Mouse (Mus musculus) liver, embryonic 13.5 days (tissue): ENCODE measurements at regions not wholly inside any gene's neighbourhood (a gene's known extent, or its start where the extent isn't known, plus 50 kb on each side); places are given as distances from the start of the nearest gene placed in this dataset.

Experiments used
- ATAC-seq: fragments of 200-750 bp; cut with Nextera tagmentation; 2 replicates; pipeline ENCODE4 v1.8.0; 2017; ENCODE audit warnings: low read depth, mild to moderate bottlenecking, moderate number of reproducible peaks, moderate library complexity
- DNase-seq: peaks from one replicate; pipeline ENCODE4 v3.0.0; 2022
- H3K27ac ChIP-seq: fragments of 300-500 bp; sonication (generic); 2 replicates; pipeline ENCODE4 v1.5.1; 2015; ENCODE audit warnings: moderate library complexity, mild to moderate bottlenecking, inconsistent platforms
- H3K27me3 ChIP-seq: fragments of 300-500 bp; sonication (generic); 2 replicates; pipeline ENCODE4 v1.6.1; 2015; ENCODE audit warnings: mild to moderate bottlenecking, inconsistent platforms
- H3K36me3 ChIP-seq: fragments of 300-500 bp; sonication (generic); 2 replicates; pipeline ENCODE4 v1.6.1; 2015; ENCODE audit warnings: mild to moderate bottlenecking, inconsistent platforms
- H3K4me1 ChIP-seq: fragments of 300-500 bp; sonication (generic); replicated peaks from 2 replicates; pipeline ENCODE4 v1.6.1; 2015; ENCODE audit warnings: inconsistent platforms
- H3K4me2 ChIP-seq: fragments of 300-500 bp; sonication (generic); 2 replicates; pipeline ENCODE4 v1.6.1; 2015; ENCODE audit warnings: inconsistent platforms, mild to moderate bottlenecking, moderate library complexity
- H3K4me3 ChIP-seq: fragments of 300-500 bp; sonication (generic); replicated peaks from 2 replicates; pipeline ENCODE4 v1.5.1; 2015; ENCODE audit warnings: mild to moderate bottlenecking, inconsistent platforms
- H3K9ac ChIP-seq: fragments of 300-500 bp; sonication (generic); 2 replicates; pipeline ENCODE4 v1.6.1; 2015; ENCODE audit warnings: mild to moderate bottlenecking, inconsistent platforms
- H3K9me3 ChIP-seq: fragments of 300-500 bp; sonication (generic); replicated peaks from 2 replicates; pipeline ENCODE4 v1.6.1; 2016; ENCODE audit warnings: inconsistent platforms
- WGBS: fragments of 180-500 bp; shearing (Covaris S2); methylation state at CpG from one replicate; pipeline ENCODE4 v1.1.7; 2015; ENCODE audit not compliant: insufficient replicate concordance; 5-methylcytosine and 5-hydroxymethylcytosine counted together

- Histone ChIP-seq H3K9me3 (no peaks in the 10 kb centered on the region), H3K27me3 (no peaks in the 10 kb centered on the region), H3K4me1 (no peaks in the 10 kb centered on the region), H3K4me2 (no peak overlapping the region), H3K9ac (no peak overlapping the region), H3K36me3 (no peaks in the 10 kb centered on the region), H3K27ac (no peak overlapping the region), H3K4me3 (no peak overlapping the region)
- ATAC-seq (no peak), DNase-seq (no peak)
- WGBS = 43% methylated on average over 4 of the region's 4 CpGs
Measured at GRCm38 (mm10) chr19:60029720-60030119, 86.3 kb upstream of the Rab11fip2 start.

- Histone ChIP-seq H3K4me1 (no peaks in the 10 kb centered on the region), H3K27me3 (no peaks in the 10 kb centered on the region), H3K4me2 (no peak overlapping the region), H3K36me3 (no peaks in the 10 kb centered on the region), H3K4me3 (no peak overlapping the region), H3K9ac (no peak overlapping the region), H3K27ac (no peak overlapping the region), H3K9me3 (no peaks in the 10 kb centered on the region)
- ATAC-seq (no peak), DNase-seq (no peak)
- WGBS = 62% methylated on average over 12 of the region's 12 CpGs
Measured at GRCm38 (mm10) chr19:60015614-60016300, 72.3 kb upstream of the Rab11fip2 start.

- 72% methylated on average over 1 of the region's 1 CpGs for WGBS
- H3K27me3 ChIP-seq = no peaks in the 10 kb centered on the region
- no peak overlapping the region for H3K4me2 ChIP-seq
- DNase-seq (no peak), ATAC-seq (no peak)
- no peaks in the 10 kb centered on the region for H3K4me1 ChIP-seq
- no peaks in the 10 kb centered on the region for H3K36me3 ChIP-seq
- H3K9ac ChIP-seq = no peak overlapping the region
- H3K9me3 ChIP-seq = no peaks in the 10 kb centered on the region
- H3K27ac ChIP-seq = no peak overlapping the region
- H3K4me3 ChIP-seq = no peak overlapping the region
Measured at GRCm38 (mm10) chr19:59995557-59995956, 52.1 kb upstream of the Rab11fip2 start.
